Mouse (Mus musculus) adrenal gland, adult 8-10 months (tissue): ENCODE measurements around the gene Zfp579. TPM values are rescaled to one million over a fixed set of nuclear protein-coding genes. Genes with fewer than 3 reads are reported as not detected.
"Not testable (repeated sequence)": the region's sequence is repeated elsewhere in the genome, so short reads cannot be mapped to it uniquely, and the experiment has no call there.

Source experiments
- DNase-seq: peaks from one replicate; pipeline ENCODE4 v3.0.0; 2022
- total RNA-seq, 4 experiments: library from RNA; stranded (reverse); gene quantifications; 2 replicates each; pipeline ENCODE4 v1.2.4; 2022

Gene Zfp579
- total RNA-seq, 4 experiments from 2014 or later = 19.1 to 29.6 (median 27.4) TPM

DNA sequence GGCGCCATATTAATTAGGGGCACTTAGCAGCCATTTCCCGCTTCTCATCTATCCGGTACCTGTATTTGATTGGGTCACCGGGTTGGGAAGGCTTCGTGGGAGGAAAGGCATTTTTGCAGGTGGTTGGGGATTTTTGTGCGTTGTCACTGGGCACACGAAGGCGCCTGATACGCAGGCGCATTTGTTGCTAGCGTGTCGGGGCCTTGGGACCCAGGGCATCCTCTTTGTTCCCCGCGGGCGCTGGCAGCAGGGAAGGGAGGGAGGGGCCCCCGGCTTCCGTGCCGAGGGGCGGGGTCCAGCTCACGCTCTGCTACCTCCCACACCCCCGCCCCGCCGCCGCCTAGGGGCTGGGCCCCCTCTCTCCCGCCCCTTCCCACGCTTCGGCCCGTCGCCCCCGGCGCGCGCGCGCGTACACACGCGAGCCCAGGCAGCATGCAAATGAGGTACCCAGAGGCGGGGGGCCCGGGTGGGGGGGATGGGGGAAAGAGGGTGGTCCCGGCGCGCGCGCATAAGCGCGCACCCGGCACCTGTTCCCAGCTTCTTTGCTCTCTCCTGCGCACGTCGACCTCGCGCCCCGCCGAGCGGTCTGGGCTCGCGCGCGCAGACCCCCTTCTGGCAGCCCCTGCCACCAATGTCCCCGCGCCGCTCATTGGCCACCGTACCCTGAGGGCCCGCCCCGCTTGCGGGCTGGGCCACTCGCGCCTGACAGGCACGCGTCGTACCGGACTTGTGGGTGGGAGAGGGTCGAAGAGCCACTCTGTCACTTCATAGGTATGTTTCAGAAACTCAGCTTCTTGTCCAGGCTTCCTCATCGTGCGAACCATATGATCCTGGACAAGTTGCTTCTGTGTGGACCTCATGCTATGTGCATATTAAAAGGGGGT lies 19.4 kb upstream of the Zfp579 start, which contains the start of gene Gm44973:
Gene Gm44973 (plus strand): TSS at position 379 of the 884 bp plus-strand sequence.
- peak; percentile 89 for DNase-seq

DNA sequence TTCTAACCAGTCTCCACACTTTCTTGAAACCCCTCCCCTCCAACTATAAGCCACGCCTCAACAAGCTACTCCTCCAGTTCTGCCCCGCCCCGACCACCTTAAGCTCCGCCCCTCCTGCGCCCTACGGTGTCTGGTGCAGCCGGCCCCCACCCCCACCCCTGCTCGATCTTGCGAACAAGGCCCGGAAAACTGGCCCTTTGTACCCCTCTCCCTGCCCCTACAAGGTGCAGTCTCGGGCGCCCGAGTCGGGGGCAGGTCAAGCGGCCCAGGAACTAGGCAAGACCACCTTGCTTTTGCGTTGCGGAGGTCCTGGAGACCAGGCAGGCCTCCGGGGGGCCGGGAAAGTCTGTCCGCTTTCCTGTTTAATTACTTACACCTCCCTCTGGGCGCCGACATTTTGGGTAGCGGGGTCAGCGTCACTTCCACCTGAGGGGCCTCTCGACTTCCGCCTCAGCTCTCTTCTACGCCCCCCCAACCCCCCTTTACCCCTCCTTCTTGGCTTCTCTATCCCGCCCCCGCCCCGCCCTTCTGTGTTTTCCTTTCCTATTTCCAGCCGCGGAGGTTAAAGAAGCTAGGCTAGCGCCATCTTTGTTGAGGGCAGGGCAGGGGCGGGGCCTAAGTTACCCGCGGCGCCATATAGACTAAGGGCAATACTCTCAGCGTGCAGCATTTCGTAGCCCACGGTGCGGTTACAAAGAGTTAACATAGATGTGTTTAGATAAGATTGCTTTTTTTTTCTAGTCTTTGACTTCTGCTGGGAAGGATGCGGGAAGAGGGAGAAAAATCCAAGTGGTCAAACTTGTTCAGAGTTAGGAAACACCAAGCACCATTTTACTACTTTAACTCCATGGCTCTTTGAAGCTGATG lies 18.5 kb upstream of the Zfp579 start, which contains the start of the genes Zfp524 and Fiz1:
Gene Zfp524 (plus strand): TSS at position 165 of the 867 bp plus-strand sequence.
Gene Fiz1 (minus strand): TSS at position 447 of the 867 bp plus-strand sequence.
- peak; percentile 92 for DNase-seq

DNA sequence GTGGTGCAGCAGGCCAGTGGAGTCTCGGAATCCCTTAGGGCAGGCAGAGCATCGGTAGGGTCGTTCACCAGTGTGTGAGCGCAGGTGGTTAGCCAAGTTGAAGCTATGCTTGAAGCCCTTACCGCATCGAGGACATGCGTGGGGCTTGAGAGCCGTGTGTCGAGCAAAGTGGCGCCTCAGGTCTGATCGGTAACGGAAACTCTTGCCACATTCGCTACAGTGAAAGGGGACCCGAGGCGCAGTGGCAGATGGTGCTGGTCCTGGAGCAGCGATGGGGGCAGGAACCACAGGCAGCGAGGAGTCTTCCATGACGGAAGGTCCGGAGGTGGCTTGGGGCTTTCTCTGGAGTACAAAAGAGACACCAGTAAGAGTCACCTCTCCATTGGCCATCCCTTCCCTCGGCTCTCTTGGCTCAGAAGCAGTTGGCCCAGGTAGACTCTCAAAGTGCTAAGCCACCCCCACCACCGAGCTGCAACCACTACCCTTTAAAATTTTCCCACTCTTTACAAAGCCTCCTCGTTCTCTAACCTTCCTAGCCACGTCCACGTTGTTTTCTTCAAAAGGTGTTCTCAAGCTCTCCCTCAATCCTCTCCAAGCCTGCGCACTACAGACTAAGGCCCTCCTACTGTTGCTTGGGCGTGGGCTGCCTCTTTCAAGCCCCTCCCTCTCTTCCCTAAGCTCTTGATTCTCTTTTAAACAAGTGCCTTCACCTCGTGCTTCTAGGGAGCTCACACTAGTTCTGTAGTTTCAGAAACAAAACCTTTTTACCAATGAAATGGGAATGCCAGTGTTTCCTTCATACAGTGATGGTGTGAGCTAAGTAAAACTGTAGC lies 16.9 kb upstream of the Zfp579 start:
- DNase-seq = no peak

DNA sequence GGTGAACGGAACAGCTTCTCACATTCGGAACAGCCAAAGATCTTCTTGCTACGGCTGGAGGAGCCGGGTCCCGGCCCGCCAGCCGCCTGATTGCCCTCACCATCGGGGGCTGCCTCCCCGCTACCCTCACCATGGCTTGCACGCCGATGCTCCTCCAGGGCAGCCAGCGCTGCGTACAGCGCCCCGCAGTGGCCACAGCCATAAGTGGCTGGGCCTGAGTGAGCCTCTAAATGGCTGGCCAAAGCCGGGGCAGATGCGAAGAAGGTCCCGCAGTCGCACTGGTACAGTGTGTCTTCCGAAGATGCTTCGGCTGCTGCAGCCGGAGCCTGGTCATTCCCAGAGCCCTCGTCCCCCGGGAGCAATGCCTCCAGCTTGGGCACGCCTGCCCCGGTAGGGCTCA lies 12.3 kb upstream of the Zfp579 start:
- DNase-seq = no peak

DNA sequence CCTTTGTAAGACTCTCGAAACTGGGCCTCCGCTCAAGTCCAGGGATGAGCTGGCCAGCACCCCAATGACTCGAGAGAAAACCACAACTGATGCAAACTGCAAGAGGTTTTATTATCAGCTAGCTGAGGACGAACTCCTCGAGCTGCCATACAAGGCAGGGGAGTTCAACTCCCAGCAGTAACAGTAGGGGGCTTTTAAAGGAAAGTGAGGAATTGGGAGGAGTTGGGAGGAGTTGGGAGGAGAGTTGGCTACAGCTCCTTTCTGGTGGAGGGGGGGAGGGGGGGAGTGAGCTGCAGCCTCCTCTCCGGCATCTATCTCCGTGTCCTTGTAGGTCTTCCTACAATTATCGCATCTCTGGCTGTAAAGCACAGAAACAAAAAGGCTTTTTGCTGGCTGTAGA lies 6.9 kb upstream of the Zfp579 start:
- not testable (repeated sequence) for DNase-seq

DNA sequence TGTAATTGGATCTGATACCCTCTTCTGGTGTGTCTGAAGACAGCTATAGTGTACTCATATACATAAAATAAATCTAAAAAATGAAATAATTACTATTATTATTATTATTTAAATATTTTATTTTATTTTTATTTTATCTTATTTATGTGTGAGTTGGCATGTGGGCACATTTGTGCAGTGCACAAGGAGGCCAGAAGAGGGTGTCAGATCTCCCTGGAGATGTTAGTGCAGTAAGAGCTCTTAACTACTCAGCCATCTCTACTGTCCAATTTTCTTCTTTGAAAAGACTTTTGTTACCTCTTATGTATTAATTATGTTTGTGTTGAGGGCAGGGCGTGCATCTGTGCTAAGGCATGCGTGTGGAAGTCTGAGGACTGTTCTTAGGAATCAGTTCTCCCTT lies 3.9 kb upstream of the Zfp579 start:
- no peak for DNase-seq

DNA sequence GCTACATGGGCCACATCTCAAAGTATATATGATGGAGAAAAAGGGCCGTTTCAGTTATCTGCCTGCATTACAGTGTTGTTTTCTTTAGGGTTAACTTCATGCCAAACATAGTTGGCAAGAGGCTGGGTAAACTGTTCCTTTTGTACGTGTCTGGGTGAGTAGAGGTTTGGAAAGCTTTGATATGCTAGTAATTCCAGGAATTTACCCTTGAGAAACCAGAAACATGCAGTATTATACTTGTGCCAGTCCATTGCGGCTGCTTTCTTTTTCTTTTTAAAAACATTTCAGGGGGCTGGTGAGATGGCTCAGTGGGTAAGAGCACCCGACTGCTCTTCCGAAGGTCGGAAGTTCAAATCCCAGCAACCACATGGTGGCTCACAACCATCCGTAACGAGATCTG lies 976 bp upstream of the Zfp579 start:
- DNase-seq = no peak

DNA sequence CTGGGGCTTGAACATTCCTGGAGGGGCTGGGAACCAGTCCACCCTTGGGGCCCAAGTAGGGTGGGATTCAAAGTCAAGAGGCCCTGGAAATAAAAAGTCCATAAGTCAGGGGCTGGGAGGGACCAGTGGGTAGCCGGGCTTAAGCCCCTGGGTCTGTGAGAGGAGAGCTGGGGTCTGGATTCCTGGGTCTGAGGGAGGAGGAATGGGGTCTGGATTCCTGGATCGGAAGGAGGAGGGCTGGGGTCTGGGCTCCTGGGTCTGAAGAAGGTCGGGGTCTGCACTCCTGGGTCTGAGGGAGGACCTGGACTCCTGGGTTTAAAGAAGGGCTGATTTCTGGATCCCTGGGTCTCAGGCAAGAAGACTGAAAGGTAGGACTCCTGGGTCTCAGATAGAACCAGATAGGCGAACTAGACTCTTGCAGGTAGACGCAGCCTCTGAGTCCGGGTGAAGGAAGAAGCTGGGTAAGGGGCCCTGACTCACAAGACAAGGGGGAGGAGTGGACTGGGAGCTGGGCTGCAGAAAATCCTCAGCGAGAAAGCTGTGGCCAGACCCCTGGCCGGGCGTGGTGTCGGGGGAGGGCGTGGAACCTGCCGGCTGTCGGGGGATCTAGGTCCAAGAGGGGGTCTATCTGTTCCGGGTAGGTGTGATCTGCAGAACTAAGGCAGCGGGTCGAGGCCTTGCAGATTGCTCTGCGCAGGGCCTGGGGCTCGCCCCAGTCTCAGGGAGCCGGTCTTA lies 523 bp downstream of the Zfp579 start:
- no peak for DNase-seq

DNA sequence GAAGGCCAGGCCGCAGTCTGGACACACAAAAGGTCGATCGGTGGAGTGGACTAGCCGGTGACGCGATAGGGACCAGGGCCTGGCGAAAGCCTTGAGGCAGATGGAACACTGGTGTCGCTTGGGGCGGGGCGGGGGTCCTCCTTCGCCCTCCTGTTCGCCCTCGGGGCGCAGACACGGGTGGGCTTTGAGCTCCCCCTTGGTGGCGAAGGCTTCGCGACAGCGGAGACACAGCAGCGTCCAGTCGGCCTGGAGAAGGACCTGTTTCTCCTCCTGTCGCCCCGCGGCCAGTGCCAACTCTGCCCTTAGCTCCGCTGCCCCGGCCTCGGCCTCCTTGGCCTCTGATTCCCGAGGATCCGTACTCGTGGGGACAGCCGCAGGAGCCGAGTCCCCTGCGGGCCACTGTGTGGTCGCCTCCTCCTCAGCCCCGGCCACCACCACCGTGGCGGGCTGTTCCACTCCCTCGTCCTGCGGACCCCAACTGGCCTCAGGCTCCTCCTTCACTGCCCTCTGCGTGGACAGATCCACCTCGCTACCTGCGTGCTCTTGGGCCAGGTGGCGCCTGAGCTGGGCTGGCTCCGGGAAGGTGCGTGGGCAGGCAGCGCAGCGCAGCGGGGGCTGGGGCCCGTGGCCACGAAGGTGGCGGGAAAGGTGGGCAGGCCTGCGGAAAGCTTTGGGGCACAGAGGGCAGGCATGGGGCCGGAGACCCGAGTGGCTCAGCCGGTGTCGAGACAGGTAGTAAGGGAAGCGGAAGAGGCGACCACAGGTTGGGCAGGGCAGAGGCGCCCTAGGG lies 1.8 kb downstream of the Zfp579 start:
- DNase-seq = no peak

DNA sequence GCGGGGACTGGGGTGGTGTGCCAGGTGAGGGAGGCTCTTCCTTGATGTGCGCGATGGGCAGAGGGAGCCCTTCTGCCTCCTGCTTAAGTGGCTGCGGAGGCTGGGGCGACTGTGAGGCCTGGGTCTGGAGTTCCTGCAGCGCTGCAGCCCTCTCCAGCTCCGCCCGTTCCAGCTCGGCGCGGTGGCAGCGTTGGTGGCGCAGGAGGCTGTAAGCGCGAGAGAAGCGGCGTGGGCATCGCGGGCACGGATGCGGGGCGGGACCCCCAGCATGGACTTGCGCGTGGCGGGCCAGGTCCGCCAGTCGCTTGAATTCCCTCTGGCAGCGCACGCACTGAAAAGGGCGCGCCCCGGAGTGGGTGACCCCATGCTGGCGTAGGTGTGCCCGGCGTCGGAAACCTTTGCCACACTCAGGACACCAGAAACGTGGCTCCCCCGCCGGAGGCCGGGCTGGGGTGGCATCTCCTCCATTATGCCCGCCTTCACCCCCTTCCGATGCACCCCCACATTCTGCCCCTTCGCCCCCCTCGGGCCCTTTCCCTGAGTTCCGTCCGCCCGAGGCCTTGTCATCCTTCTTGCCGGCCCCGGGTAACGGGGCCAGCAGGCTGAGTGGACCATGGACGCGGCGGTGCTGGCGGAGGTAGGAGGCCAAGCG lies 2.5 kb downstream of the Zfp579 start:
- no peak for DNase-seq

DNA sequence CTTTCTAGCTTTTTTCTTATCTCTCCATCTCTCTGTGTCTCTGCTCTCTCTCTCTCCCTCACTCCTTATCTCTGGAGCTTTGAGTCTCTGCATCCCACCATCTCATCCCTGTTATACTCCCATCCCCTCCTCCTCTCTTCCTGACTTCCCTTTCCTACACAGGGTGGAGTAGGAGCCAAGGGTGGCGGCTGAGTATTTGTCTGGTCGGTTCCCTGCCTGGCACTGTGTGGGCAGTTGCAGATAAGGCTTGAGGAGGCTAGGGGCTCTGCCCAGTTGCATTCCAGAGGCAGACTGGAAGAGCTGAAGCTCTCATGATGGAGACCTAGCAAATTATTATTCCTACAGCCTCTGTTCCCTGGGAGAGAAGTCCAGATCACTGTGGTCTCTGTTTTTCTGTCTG lies 7.7 kb downstream of the Zfp579 start:
- no peak for DNase-seq

DNA sequence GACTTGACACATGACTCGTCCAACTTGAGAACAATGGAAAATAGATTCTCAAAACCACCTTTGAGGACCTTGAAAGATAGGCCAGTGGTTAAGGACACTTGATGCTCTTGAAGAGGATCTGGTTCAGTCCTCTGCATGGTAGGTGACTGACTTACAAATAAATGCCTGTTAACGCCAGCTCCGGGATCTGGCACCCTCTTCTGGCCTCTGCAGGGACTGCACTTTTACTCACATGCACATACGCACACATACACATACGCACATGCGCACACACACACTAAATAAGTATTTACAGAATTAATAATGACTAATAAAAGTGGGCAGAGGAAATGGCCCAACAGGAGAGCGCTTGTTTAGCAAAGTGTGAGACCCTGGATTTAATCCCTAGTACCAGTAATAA lies 19.1 kb downstream of the Zfp579 start:
- DNase-seq = no peak

DNA sequence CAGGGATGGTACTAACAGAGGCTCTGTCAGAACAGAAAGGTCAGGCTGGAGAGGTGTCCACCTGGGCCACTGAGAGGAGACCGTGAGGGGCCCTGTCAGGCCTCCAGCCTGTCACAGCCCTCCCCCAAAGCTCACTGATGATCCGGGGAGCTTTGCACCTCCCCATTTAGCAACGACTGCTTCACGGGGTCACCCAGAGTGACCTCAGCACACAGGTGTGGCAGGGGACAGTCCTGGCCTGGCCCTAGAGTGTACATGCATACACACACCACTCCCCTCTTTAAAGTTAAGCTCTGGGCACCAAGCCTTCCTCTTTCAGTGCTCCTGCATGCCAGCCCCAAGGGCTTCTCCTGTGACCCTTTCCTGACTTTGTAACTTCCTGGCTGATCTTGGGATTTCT lies 20.5 kb downstream of the Zfp579 start:
- DNase-seq = no peak

DNA sequence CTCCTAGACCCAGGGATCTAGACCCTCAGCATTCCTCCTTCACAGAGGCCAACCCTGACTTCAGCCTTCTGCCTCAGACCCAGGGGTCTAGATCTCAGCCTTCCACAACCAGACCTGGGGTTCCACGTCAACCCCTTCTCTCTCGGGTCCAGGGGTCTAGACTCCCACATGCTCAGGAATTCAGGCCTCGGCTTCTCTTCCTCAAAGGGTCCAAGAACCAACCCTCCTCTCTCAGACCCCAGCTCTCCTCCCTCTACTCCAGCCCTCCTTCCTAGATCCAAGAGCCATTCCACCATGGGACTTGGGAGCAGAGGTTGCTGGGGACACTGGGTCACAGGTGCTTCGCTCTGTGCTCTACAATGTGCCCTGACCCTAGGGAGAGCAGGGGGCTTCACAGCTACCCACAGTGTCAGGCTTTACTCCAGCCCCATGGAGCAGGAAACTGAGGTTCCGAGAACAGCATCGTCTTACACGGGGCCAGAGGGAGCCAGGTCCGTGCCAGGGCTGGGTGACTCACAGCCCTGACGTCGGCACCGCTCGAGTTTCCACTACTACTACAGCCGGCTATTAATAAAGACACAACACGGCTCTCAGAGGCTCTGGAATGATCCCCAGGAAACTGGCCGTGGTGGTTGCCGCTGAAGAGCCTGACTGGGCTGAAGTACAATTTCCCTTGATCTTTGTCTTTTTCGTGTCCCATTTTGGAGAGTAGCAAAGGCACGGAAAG lies 23.5 kb downstream of the Zfp579 start:
- peak; percentile 77 for DNase-seq

DNA sequence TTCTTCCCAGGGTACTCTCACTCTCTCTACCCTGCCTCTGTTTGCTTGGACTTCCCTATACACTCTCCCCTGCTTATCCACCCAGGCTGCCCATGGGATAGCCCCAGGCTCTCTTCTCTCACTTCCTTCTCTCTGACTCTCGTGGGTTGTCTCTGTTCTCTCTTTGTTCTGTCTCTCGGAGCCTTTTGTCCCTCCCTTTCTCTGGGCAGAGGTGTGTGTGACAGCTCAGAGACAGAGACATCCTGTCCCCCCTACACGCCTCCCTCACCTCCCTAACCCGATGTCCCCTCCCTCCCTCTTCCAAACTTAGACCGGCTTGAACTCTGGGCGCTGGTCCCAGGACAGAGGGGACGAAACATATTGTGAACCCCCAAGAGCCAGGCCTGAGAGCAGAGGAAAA lies 24.2 kb downstream of the Zfp579 start:
- DNase-seq = no peak

DNA sequence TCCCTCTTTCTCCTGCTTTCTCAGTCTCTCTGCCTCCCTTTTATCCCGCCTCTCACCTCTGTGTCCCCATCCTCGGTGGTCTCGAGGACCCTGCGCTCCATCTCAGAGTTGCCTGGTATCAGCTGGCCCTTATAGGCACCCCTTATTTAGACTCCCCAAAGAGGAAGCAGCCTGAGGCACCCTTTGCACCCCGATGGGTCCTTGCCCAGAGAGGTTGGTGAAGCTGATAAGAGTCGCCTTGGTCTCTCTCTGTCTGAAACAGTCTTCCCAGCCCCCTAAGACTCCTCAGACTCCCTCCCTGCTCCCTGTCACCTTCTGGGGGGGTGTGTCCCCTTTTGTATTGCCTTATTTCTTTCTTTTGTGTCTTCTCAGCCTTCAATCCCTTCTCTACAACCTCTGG lies 24.9 kb downstream of the Zfp579 start, which contains the start of gene Sbk3:
Gene Sbk3 (minus strand): TSS at position 101 of the 400 bp plus-strand sequence.
- DNase-seq = no peak

DNA sequence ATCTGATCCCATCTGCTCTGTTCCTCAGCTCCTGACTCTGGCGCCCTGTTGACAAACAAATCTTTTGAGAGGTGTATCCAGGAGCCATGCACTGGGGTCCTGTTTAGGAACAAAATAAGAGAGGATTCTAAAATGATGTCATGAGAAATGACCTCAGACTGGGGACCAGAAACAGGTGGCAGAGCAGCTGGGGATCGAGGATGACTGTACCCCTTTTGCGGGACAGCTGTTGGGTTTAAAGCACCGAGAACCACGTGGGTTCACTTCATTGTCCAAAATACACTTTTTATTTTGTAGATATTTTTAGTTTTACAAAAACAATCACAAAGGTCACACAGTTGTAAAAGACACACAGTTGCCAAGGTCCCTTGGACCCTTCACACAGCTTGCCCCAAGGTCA lies 31.0 kb downstream of the Zfp579 start:
- no peak for DNase-seq

DNA sequence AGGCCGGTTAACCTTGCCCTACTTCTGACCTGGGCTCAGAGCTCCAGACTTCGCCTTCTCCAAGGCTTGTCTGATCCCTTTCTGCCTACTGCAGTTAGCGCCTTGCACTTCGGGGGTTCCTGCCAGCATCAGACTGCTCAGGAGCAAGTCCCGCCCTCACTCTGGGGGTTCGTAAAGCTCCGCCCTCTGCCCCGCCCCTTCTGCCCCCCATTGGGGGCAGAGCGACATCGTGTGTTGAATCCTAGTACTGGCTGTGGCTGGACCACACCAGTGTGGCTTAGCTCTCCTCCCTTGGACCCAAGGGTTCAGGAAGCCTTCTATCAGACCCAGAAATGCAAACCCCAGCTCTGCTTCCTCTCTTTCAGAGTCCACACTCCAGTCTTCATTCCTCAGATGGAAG lies 31.7 kb downstream of the Zfp579 start, which contains the start of gene Sbk2:
Gene Sbk2 (minus strand): TSS at position 135 of the 400 bp plus-strand sequence.
- DNase-seq = peak; percentile 76

DNA sequence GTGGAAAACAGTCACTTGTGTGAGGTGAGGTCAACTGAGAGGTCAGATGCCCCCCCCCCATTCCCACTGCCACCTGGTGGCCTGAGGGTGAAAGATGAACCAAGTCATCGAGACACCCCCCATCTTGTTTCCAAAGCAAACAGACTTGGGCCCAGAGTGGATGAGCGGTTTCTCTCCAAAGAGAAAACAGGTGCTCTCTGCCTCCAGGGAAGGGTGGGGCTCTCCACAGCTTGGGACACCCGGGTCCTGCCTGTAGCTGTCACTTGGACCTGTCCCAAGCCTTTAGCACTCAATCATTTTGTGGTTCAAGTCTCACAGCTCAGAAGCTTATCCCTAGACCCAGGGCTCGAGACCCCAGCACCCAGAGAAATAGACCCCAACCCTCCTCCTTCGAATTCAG lies 32.4 kb downstream of the Zfp579 start:
- DNase-seq = no peak
